Mouse (Mus musculus) spleen, postnatal 14 days (tissue): Measurements from ENCODE around the gene Dab1.

Source experiments
- DNase-seq, 2 experiments: peaks; one replicate each; pipeline ENCODE4 v3.0.0; 2021 to 2022; ENCODE audit warnings: low spot score in 2 of 2

The Dab1 gene

GRCm38 (mm10) chr4:103700392-103700791 is 81.2 kb downstream of the Dab1 start:
- DNase-seq: no peak

- no peak for DNase-seq
Measured at GRCm38 (mm10) chr4:103702137-103702536, 83.0 kb downstream of the Dab1 start.

- DNase-seq: no peak
Measured at GRCm38 (mm10) chr4:103704477-103704876, 85.3 kb downstream of the Dab1 start.

- no peak for DNase-seq
Measured at GRCm38 (mm10) chr4:103706501-103706900, 87.3 kb downstream of the Dab1 start.

GRCm38 (mm10) chr4:103707140-103707539 is 88.0 kb downstream of the Dab1 start:
- no peak for DNase-seq

- DNase-seq: no peak
Measured at GRCm38 (mm10) chr4:103711353-103711752, 92.2 kb downstream of the Dab1 start.

GRCm38 (mm10) chr4:103713921-103714320 is 94.8 kb downstream of the Dab1 start:
- DNase-seq: no peak

GRCm38 (mm10) chr4:103714991-103715390 is 95.8 kb downstream of the Dab1 start:
- DNase-seq: no peak

GRCm38 (mm10) chr4:103715568-103715967 is 96.4 kb downstream of the Dab1 start:
- no peak for DNase-seq

GRCm38 (mm10) chr4:103722738-103723137 is 103.6 kb downstream of the Dab1 start:
- no peak for DNase-seq

GRCm38 (mm10) chr4:103726486-103726885 is 107.3 kb downstream of the Dab1 start:
- no peak for DNase-seq

GRCm38 (mm10) chr4:103737185-103737584 is 118.0 kb downstream of the Dab1 start:
- DNase-seq: no peak

- DNase-seq: no peak
Measured at GRCm38 (mm10) chr4:103751249-103751855, 132.2 kb downstream of the Dab1 start.

GRCm38 (mm10) chr4:103754561-103754960 is 135.4 kb downstream of the Dab1 start:
- DNase-seq: no peak

GRCm38 (mm10) chr4:103757241-103757640 is 138.1 kb downstream of the Dab1 start:
- DNase-seq: no peak

GRCm38 (mm10) chr4:103762416-103762815 is 143.3 kb downstream of the Dab1 start:
- DNase-seq: no peak

- no peak for DNase-seq
Measured at GRCm38 (mm10) chr4:103775712-103776111, 156.6 kb downstream of the Dab1 start.

- DNase-seq: no peak
Measured at GRCm38 (mm10) chr4:103781398-103781797, 162.2 kb downstream of the Dab1 start.

GRCm38 (mm10) chr4:103783561-103784247 is 164.5 kb downstream of the Dab1 start:
- no peak for DNase-seq

GRCm38 (mm10) chr4:103793589-103794312 is 174.6 kb downstream of the Dab1 start:
- no peak for DNase-seq

GRCm38 (mm10) chr4:103796416-103796815 is 177.3 kb downstream of the Dab1 start:
- DNase-seq: no peak

- no peak for DNase-seq
Measured at GRCm38 (mm10) chr4:103802439-103802838, 183.3 kb downstream of the Dab1 start.

- DNase-seq: no peak
Measured at GRCm38 (mm10) chr4:103804461-103804860, 185.3 kb downstream of the Dab1 start.
